Mouse (Mus musculus): ENCODE results near the gene Lyrm7. TPM values are rescaled to one million over a fixed set of nuclear protein-coding genes. Genes with fewer than 3 reads are reported as not detected.
A peak's percentile ranks its signal among the peaks of the same experiment; 100 is the strongest.
"Not testable (repeated sequence)": the region's sequence is repeated elsewhere in the genome, so short reads cannot be mapped to it uniquely, and the experiment has no call there.

Lyrm7 gene
- polyA plus RNA-seq, 1 experiment from 2014 or later: 8.6 TPM

GRCm38 (mm10) chr11:54903339-54903738 is 42.6 kb upstream of the Lyrm7 start:
- Histone ChIP-seq H3K27ac (ENCODE audit: low read depth, low read length) (no peak overlapping the region), H3K27me3 (ENCODE audit: control insufficient read depth, insufficient read depth, low read length) (no peaks in the 10 kb centered on the region), H3K4me2 (ENCODE audit: low read depth, low read length, severe bottlenecking) (peak overlapping the region; percentile 62), H3K4me1 (replicated peaks; ENCODE audit: control insufficient read depth, insufficient read depth, low read length) (no peaks in the 10 kb centered on the region), H3K9me3 (ENCODE audit: control insufficient read depth, low read length) (no peaks in the 10 kb centered on the region), H3K4me3 (ENCODE audit: low read depth, low read length) (peak overlapping the region; percentile 40), H3K9ac (ENCODE audit: low read length) (peak overlapping the region; percentile 49; the same call in 1 of the 2 replicates), H3K36me3 (ENCODE audit: control insufficient read depth, insufficient read depth, low read length) (no peaks in the 10 kb centered on the region)
- WGBS: 74% methylated on average over 5 of the region's 5 CpGs
- ATAC-seq (replicated peaks; ENCODE audit: low FRiP score) (no peak), DNase-seq (ENCODE audit: low spot score) (no peak)

GRCm38 (mm10) chr11:54902333-54903323 is 41.9 kb upstream of the Lyrm7 start, which contains the start of gene Gpx3:
Gpx3 (plus strand) TSS chr11:54902453.
- no peak within 1 kb of the TSS for H3K27ac ChIP-seq (ENCODE audit: low read depth, low read length)
- H3K4me1 ChIP-seq (replicated peaks; ENCODE audit: control insufficient read depth, insufficient read depth, low read length): no peaks in the 10 kb centered on the region

GRCm38 (mm10) chr11:54899657-54900056 is 38.9 kb upstream of the Lyrm7 start:
- Histone ChIP-seq H3K4me1 (replicated peaks; ENCODE audit: control insufficient read depth, insufficient read depth, low read length) (no peaks in the 10 kb centered on the region), H3K27me3 (ENCODE audit: control insufficient read depth, insufficient read depth, low read length) (no peaks in the 10 kb centered on the region), H3K4me2 (ENCODE audit: low read depth, low read length, severe bottlenecking) (no peak overlapping the region), H3K9me3 (ENCODE audit: control insufficient read depth, low read length) (no peaks in the 10 kb centered on the region), H3K9ac (ENCODE audit: low read length) (no peak overlapping the region), H3K4me3 (ENCODE audit: low read depth, low read length) (no peak overlapping the region), H3K36me3 (ENCODE audit: control insufficient read depth, insufficient read depth, low read length) (no peaks in the 10 kb centered on the region), H3K27ac (ENCODE audit: low read depth, low read length) (no peak overlapping the region)
- no peak for ATAC-seq (replicated peaks; ENCODE audit: low FRiP score)
- WGBS: 84% methylated on average over 4 of the region's 4 CpGs
- no peak for DNase-seq (ENCODE audit: low spot score)

More at GRCm38 (mm10) chr11:54902333-54903323, 41.9 kb upstream of the Lyrm7 start, which contains the start of gene Gpx3:
- Histone ChIP-seq H3K9ac (ENCODE audit: low read length) (peak within 1 kb of the TSS; percentile 49), H3K4me2 (ENCODE audit: low read depth, low read length, severe bottlenecking) (peak within 1 kb of the TSS; percentile 62), H3K9me3 (ENCODE audit: control insufficient read depth, low read length) (no peaks in the 10 kb centered on the region), H3K4me3 (ENCODE audit: low read depth, low read length) (peak within 1 kb of the TSS; percentile 40), H3K27me3 (ENCODE audit: control insufficient read depth, insufficient read depth, low read length) (no peaks in the 10 kb centered on the region), H3K36me3 (ENCODE audit: control insufficient read depth, insufficient read depth, low read length) (no peaks in the 10 kb centered on the region)
- DNase-seq (ENCODE audit: low spot score): peak; percentile 83
- peak; percentile 92 for ATAC-seq (replicated peaks; ENCODE audit: low FRiP score)
- 16% methylated on average over 44 of the region's 45 CpGs for WGBS

GRCm38 (mm10) chr11:54897470-54897869 is 36.8 kb upstream of the Lyrm7 start:
- WGBS: 55% methylated on average over 5 of the region's 5 CpGs
- DNase-seq (ENCODE audit: low spot score) (no peak), ATAC-seq (replicated peaks; ENCODE audit: low FRiP score) (no peak)
- H3K4me3 ChIP-seq (ENCODE audit: low read depth, low read length): no peak overlapping the region
- H3K9me3 ChIP-seq (ENCODE audit: control insufficient read depth, low read length): no peaks in the 10 kb centered on the region
- H3K4me1 ChIP-seq (replicated peaks; ENCODE audit: control insufficient read depth, insufficient read depth, low read length): no peaks in the 10 kb centered on the region
- no peaks in the 10 kb centered on the region for H3K36me3 ChIP-seq (ENCODE audit: control insufficient read depth, insufficient read depth, low read length)
- no peak overlapping the region for H3K9ac ChIP-seq (ENCODE audit: low read length)
- no peak overlapping the region for H3K27ac ChIP-seq (ENCODE audit: low read depth, low read length)
- H3K27me3 ChIP-seq (ENCODE audit: control insufficient read depth, insufficient read depth, low read length): no peaks in the 10 kb centered on the region
- H3K4me2 ChIP-seq (ENCODE audit: low read depth, low read length, severe bottlenecking): no peak overlapping the region

- ATAC-seq (replicated peaks; ENCODE audit: low FRiP score); H3K36me3 ChIP-seq (ENCODE audit: control insufficient read depth, insufficient read depth, low read length); H3K4me2 ChIP-seq (ENCODE audit: low read depth, low read length, severe bottlenecking); H3K4me3 ChIP-seq (ENCODE audit: low read depth, low read length); H3K27me3 ChIP-seq (ENCODE audit: control insufficient read depth, insufficient read depth, low read length); H3K4me1 ChIP-seq (replicated peaks; ENCODE audit: control insufficient read depth, insufficient read depth, low read length); DNase-seq (ENCODE audit: low spot score); H3K27ac ChIP-seq (ENCODE audit: low read depth, low read length); H3K9ac ChIP-seq (ENCODE audit: low read length); H3K9me3 ChIP-seq (ENCODE audit: control insufficient read depth, low read length): not testable (repeated sequence)
- WGBS: 94% methylated on average over 3 of the region's 3 CpGs
Measured at GRCm38 (mm10) chr11:54896646-54897045, 35.9 kb upstream of the Lyrm7 start.

- 80% methylated on average over 9 of the region's 9 CpGs for WGBS
- no peak for ATAC-seq (replicated peaks; ENCODE audit: low FRiP score)
Measured at GRCm38 (mm10) chr11:54894589-54894988, 33.9 kb upstream of the Lyrm7 start.

GRCm38 (mm10) chr11:54892091-54892490 is 31.4 kb upstream of the Lyrm7 start:
- H3K27me3 ChIP-seq (ENCODE audit: control insufficient read depth, insufficient read depth, low read length): no peaks in the 10 kb centered on the region
- H3K27ac ChIP-seq (ENCODE audit: low read depth, low read length): no peak overlapping the region
- no peak overlapping the region for H3K9ac ChIP-seq (ENCODE audit: low read length)
- no peaks in the 10 kb centered on the region for H3K4me1 ChIP-seq (replicated peaks; ENCODE audit: control insufficient read depth, insufficient read depth, low read length)
- no peak overlapping the region for H3K4me3 ChIP-seq (ENCODE audit: low read depth, low read length)
- no peaks in the 10 kb centered on the region for H3K36me3 ChIP-seq (ENCODE audit: control insufficient read depth, insufficient read depth, low read length)
- H3K4me2 ChIP-seq (ENCODE audit: low read depth, low read length, severe bottlenecking): no peak overlapping the region
- 70% methylated on average over 7 of the region's 7 CpGs for WGBS
- ATAC-seq (replicated peaks; ENCODE audit: low FRiP score) (no peak), DNase-seq (ENCODE audit: low spot score) (no peak)
- H3K9me3 ChIP-seq (ENCODE audit: control insufficient read depth, low read length): no peaks in the 10 kb centered on the region

More at GRCm38 (mm10) chr11:54894589-54894988, 33.9 kb upstream of the Lyrm7 start:
- no peaks in the 10 kb centered on the region for H3K27me3 ChIP-seq (ENCODE audit: control insufficient read depth, insufficient read depth, low read length)
- DNase-seq (ENCODE audit: low spot score): no peak
- no peak overlapping the region for H3K4me3 ChIP-seq (ENCODE audit: low read depth, low read length)
- no peak overlapping the region for H3K9ac ChIP-seq (ENCODE audit: low read length)
- H3K27ac ChIP-seq (ENCODE audit: low read depth, low read length): no peak overlapping the region
- no peaks in the 10 kb centered on the region for H3K4me1 ChIP-seq (replicated peaks; ENCODE audit: control insufficient read depth, insufficient read depth, low read length)
- no peak overlapping the region for H3K4me2 ChIP-seq (ENCODE audit: low read depth, low read length, severe bottlenecking)
- H3K9me3 ChIP-seq (ENCODE audit: control insufficient read depth, low read length): no peaks in the 10 kb centered on the region
- no peaks in the 10 kb centered on the region for H3K36me3 ChIP-seq (ENCODE audit: control insufficient read depth, insufficient read depth, low read length)

- no peak for DNase-seq (ENCODE audit: low spot score)
- Histone ChIP-seq H3K9me3 (ENCODE audit: control insufficient read depth, low read length) (no peaks in the 10 kb centered on the region), H3K36me3 (ENCODE audit: control insufficient read depth, insufficient read depth, low read length) (no peaks in the 10 kb centered on the region), H3K9ac (ENCODE audit: low read length) (no peak overlapping the region), H3K4me3 (ENCODE audit: low read depth, low read length) (no peak overlapping the region), H3K4me2 (ENCODE audit: low read depth, low read length, severe bottlenecking) (no peak overlapping the region), H3K27ac (ENCODE audit: low read depth, low read length) (no peak overlapping the region), H3K4me1 (replicated peaks; ENCODE audit: control insufficient read depth, insufficient read depth, low read length) (no peaks in the 10 kb centered on the region), H3K27me3 (ENCODE audit: control insufficient read depth, insufficient read depth, low read length) (no peaks in the 10 kb centered on the region)
- WGBS: 86% methylated on average over 5 of the region's 5 CpGs
- no peak for ATAC-seq (replicated peaks; ENCODE audit: low FRiP score)
Measured at GRCm38 (mm10) chr11:54891341-54891740, 30.6 kb upstream of the Lyrm7 start.
